Mouse (Mus musculus): ENCODE results near the gene Brca2. TPM values are rescaled to one million over a fixed set of nuclear protein-coding genes. Genes with fewer than 3 reads are reported as not detected.

Brca2 gene
- polyA plus RNA-seq, 1 experiment from 2014 or later = 4.2 TPM

DNA sequence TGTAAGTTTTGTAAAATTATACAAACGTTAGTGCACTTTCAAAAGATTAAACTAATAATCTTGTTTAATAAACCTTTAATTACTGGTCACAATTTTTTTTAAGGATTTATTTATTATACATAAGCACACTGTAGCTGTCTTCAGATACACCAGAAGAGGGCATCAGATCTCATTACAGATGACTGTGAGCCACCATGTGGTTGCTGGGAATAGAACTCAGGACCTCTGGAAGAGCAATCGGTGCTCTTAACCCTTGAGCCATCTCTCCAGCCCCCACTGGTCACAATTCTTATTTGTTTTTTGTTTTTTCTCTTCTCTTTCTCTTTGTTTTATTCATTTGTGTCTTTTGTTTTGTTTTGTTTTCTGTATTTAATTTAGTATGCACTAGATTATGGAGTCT lies 2.8 kb downstream of the Brca2 start:
- Histone ChIP-seq H3K27ac (no peak overlapping the region), H3K79me2 (ENCODE audit: inconsistent target) (no peaks in the 10 kb centered on the region)
- 89% methylated on average over 2 of the region's 2 CpGs for WGBS (ENCODE audit: missing documents)

DNA sequence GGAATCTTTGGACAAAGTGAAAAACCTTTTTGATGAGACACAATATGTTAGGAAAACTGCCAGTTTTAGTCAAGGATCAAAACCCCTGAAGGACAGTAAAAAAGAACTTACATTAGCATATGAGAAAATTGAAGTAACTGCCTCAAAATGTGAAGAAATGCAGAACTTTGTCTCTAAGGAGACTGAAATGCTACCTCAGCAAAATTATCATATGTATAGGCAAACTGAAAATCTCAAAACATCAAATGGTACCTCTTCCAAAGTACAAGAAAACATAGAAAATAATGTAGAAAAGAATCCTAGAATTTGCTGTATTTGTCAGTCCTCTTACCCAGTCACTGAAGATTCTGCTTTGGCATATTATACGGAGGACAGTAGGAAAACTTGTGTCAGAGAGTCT lies 18.9 kb downstream of the Brca2 start:
- Histone ChIP-seq H3K27ac (no peak overlapping the region), H3K79me2 (ENCODE audit: inconsistent target) (no peaks in the 10 kb centered on the region), H3K4me3 (ENCODE audit: inconsistent target) (no peak overlapping the region), H3K36me3 (ENCODE audit: inconsistent target) (no peaks in the 10 kb centered on the region)
- 100% methylated on average over 1 of the region's 1 CpGs for WGBS (ENCODE audit: missing documents)

More for the DNA sequence above, 2.8 kb downstream of the Brca2 start:
- Histone ChIP-seq H3K36me3 (ENCODE audit: inconsistent target) (no peaks in the 10 kb centered on the region), H3K4me3 (ENCODE audit: inconsistent target) (no peak overlapping the region)

DNA sequence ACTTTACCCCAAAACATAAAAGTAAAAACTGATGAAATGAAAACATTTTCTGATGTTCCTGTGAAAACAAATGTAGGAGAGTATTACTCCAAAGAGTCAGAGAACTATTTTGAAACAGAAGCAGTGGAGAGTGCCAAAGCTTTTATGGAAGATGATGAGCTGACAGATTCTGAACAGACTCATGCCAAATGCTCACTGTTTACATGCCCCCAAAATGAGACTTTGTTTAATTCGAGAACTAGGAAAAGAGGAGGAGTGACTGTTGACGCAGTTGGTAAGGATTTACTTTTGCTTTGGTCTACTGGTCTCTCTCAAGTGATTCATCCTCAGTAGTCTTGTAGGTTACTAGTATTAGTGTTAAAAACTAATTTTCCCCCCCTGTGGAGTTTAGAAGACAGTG lies 20.8 kb downstream of the Brca2 start:
- 83% methylated on average over 2 of the region's 2 CpGs for WGBS (ENCODE audit: missing documents)
- no peak overlapping the region for H3K27ac ChIP-seq

DNA sequence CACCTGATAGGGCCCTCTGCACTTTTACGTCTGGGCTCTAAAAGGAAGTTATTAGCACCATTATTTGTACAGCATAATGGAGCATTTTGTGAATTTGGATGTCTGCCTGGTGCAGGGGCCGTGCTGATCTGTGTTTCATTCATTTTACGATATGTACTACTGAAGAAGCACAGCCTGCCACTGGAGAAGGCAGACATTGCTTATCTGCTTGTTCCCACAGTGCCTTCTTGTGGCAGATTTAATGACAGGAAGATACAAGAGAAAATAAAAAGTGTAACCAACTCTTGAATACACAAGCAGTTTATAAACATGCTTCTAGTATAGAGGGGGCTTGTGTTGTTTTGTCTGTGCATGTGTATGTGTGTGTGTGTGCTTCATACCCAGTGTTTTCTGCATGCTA lies 29.2 kb downstream of the Brca2 start:
- Histone ChIP-seq H3K27ac (no peak overlapping the region), H3K36me3 (ENCODE audit: inconsistent target) (no peaks in the 10 kb centered on the region), H3K4me3 (ENCODE audit: inconsistent target) (no peak overlapping the region), H3K79me2 (ENCODE audit: inconsistent target) (no peaks in the 10 kb centered on the region)
- WGBS (ENCODE audit: missing documents) = 97% methylated on average over 3 of the region's 3 CpGs

More for the DNA sequence above, 20.8 kb downstream of the Brca2 start:
- H3K36me3 ChIP-seq (ENCODE audit: inconsistent target) = no peaks in the 10 kb centered on the region
- no peak overlapping the region for H3K4me3 ChIP-seq (ENCODE audit: inconsistent target)
- H3K79me2 ChIP-seq (ENCODE audit: inconsistent target) = no peaks in the 10 kb centered on the region

DNA sequence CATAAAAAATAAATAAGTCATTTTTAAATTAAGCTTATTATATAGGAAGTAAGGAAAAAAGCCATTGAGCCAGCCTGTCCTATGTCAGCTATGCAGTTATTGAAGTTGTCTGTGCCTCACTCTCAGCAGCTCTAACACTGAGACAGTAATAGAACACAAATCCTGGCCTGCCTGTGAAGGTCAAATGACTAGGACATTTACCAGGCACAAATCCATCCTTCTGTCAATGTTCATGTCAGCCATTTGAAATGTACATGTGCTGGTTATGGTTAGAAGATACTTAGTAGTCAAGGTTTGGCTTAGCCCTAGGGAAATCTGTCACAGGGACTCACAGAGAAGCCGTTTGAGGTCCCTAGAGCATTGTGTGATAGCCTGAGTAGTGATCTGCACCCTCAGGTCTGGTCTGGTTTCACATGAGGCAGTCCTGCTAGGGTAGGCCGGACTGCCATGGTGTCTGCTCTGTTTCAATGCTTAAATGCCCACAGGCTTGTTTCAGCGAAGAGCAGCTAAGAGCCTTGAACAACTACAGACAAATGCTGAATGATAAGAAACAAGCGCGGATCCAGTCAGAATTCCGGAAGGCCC lies 37.2 kb downstream of the Brca2 start:
- Histone ChIP-seq H3K4me3 (ENCODE audit: inconsistent target) (no peak overlapping the region), H3K36me3 (ENCODE audit: inconsistent target) (no peaks in the 10 kb centered on the region), H3K27ac (no peak overlapping the region), H3K79me2 (ENCODE audit: inconsistent target) (no peaks in the 10 kb centered on the region)
- 96% methylated on average over 6 of the region's 6 CpGs for WGBS (ENCODE audit: missing documents)

DNA sequence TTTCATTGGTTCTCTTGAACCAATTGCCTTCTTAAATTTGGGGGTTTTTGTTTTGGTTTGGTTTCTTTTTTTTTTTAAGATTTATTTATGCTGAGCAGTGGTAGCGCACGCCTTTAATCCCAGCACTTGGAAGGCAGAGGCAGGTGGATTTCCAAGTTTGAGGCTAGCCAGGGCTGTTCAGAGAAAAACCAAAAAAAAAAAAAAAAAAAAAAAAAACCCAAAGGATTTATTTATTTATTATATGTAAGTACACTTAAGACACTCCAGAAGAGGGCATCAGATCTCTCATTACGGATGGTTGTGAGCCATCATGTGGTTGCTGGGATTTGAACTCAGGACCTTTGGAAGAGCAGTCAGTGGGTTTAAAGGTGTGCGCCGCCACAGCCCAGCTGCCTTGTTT lies 38.4 kb downstream of the Brca2 start:
- 94% methylated on average over 5 of the region's 5 CpGs for WGBS (ENCODE audit: missing documents)
- Histone ChIP-seq H3K36me3 (ENCODE audit: inconsistent target) (no peaks in the 10 kb centered on the region), H3K79me2 (ENCODE audit: inconsistent target) (no peaks in the 10 kb centered on the region), H3K4me3 (ENCODE audit: inconsistent target) (no peak overlapping the region), H3K27ac (no peak overlapping the region)

DNA sequence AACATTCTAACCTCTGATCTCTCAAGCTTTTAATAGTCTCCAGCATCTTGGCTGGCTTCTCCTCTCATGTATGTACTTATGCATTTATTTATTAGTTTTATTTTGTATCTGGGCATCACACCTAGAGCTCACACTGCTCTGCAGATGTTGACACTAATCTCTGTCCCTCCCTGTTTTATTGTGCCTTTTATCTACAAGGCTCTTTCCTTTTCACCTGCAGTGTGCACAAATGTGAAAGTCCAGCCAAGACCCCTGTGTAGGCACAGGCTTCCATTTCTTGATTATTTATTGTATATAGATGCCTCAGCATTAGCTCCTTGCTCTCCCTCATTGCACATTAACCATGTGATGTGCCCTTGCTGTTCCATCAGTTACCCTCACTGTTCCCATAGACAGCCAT lies 38.9 kb downstream of the Brca2 start:
- Histone ChIP-seq H3K36me3 (ENCODE audit: inconsistent target) (no peaks in the 10 kb centered on the region), H3K27ac (no peak overlapping the region), H3K4me3 (ENCODE audit: inconsistent target) (no peak overlapping the region), H3K79me2 (ENCODE audit: inconsistent target) (no peaks in the 10 kb centered on the region)

DNA sequence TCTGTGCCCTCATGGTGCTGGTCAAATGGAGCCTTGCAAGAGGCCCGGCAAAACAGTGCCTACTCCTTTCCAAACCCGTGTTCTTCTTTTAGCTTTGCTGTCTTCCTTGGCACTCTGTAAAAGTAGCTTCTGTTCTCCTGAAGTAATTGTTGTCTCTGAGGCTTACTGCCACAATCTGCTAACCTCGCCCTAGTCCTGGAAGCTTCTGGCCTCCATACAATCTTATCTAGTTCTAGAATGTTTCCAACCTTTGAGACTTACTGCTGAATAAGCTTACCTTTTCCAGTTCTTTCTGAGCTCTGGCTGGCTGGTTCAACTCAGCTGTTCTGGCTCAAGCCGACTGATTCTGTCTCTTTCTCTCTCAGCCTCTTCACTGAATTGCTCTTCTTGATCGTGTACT lies 39.4 kb downstream of the Brca2 start:
- no peak overlapping the region for H3K27ac ChIP-seq
- WGBS (ENCODE audit: missing documents) = 93% methylated on average over 5 of the region's 5 CpGs
- no peak overlapping the region for H3K4me3 ChIP-seq (ENCODE audit: inconsistent target)
- H3K36me3 ChIP-seq (ENCODE audit: inconsistent target) = no peaks in the 10 kb centered on the region
- no peaks in the 10 kb centered on the region for H3K79me2 ChIP-seq (ENCODE audit: inconsistent target)

DNA sequence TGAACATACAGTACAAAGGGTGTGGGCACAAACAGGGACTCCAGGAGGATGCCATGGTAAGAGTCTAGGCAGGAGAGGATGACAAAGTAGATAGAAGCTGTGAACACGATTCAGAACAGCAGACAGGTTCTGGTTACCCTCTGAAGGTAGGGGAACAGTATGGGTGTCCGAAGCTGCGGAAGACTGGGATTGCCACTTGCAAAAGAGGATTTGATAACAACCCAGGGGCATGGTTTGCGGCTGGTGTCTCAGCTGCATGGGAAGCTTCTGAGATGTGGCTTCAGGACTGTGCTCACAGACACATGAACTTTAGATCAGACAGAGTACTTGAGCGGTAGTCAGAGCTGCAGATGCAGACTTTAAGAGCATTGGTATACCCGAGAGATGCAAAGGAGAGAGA lies 42.0 kb downstream of the Brca2 start:
- H3K79me2 ChIP-seq (ENCODE audit: inconsistent target) = no peaks in the 10 kb centered on the region
- H3K4me3 ChIP-seq (ENCODE audit: inconsistent target) = no peak overlapping the region
- 90% methylated on average over 6 of the region's 6 CpGs for WGBS (ENCODE audit: missing documents)
- H3K36me3 ChIP-seq (ENCODE audit: inconsistent target) = peaks cover 8% of the 10 kb centered on the region; the same call in 1 of the 2 replicates
- H3K27ac ChIP-seq = no peak overlapping the region

DNA sequence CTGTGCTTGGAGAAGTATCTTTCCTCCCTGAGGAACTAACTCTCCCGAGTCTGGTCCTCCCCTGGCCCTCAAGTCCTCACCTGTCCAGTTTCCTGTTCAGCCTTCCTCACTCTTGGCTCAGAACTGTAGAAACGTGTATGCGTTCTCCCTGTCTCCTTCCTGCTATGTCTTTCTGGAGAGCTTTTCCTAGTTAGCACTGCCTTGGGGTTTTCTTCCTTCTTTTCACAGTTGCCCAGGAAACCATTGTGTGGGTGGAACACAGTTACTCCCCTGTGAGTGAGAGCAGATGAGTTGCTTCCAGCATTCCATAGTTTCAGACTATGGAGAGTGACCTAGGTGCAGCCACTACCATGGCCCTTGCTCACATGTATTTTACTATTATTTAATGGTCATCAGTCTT lies 43.8 kb downstream of the Brca2 start:
- Histone ChIP-seq H3K79me2 (ENCODE audit: inconsistent target) (no peaks in the 10 kb centered on the region), H3K4me3 (ENCODE audit: inconsistent target) (no peak overlapping the region), H3K36me3 (ENCODE audit: inconsistent target) (peaks cover 18% of the 10 kb centered on the region; the same call in 1 of the 2 replicates), H3K27ac (no peak overlapping the region)
- WGBS (ENCODE audit: missing documents) = 78% methylated on average over 3 of the region's 3 CpGs

DNA sequence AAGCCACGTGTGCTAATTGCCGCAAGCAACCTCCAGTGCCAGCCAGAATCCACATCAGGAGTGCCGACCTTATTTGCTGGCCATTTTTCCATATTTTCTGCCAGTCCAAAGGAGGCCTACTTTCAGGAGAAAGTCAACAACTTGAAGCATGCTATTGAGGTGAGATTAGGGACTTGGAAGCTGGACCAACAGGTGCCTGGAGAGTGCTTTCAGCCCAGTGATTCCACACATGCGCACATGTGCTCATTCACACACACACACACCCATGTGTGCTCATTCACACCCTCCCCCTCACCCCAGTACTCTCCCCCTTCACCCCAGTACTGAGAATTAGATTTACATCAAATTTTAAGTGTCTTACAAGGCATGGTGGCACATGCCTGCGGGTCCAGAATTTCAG lies 44.5 kb downstream of the Brca2 start:
- H3K4me3 ChIP-seq (ENCODE audit: inconsistent target) = no peak overlapping the region
- H3K36me3 ChIP-seq (ENCODE audit: inconsistent target) = peaks cover 23% of the 10 kb centered on the region
- WGBS (ENCODE audit: missing documents) = 96% methylated on average over 5 of the region's 5 CpGs

DNA sequence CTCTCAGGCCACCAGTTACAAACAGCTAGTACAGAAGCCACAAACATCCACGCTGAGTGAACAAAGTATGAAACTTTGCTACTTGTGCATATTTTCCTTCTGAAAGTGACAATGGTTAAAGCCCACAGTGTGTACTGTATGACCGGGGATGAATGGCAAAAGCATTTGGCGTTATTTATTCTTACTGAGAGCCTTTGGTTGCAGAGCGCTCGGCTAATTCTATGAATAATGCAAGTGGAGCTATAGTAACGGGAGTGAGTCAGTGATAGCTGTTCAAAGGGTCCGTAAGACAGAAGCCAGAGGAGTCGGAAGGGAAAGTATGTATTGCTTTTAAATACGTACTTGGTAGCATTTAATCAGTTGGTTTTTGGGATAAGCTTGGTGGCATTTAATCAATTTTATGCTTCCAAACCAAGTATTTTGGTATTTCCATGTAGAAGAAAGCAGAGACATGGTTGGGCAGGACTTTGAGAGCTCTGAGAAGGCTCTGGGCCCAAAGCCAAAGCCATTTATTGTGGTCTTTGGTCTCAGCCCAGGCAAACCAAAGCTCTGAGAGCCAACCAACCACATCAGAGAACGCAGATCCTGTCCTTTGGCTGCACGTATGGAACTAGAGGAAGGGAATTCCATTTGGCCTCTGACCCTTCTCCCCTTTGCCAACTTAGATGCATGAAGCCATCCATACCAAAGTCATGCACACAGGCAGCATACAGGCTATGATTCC lies 48.2 kb downstream of the Brca2 start:
- WGBS (ENCODE audit: missing documents) = 95% methylated on average over 11 of the region's 11 CpGs
- Histone ChIP-seq H3K36me3 (ENCODE audit: inconsistent target) (peaks cover 58% of the 10 kb centered on the region), H3K4me3 (ENCODE audit: inconsistent target) (no peak overlapping the region), H3K27ac (no peak overlapping the region), H3K79me2 (ENCODE audit: inconsistent target) (no peaks in the 10 kb centered on the region)

More for the DNA sequence above, 44.5 kb downstream of the Brca2 start:
- H3K79me2 ChIP-seq (ENCODE audit: inconsistent target) = no peaks in the 10 kb centered on the region
- H3K27ac ChIP-seq = no peak overlapping the region

DNA sequence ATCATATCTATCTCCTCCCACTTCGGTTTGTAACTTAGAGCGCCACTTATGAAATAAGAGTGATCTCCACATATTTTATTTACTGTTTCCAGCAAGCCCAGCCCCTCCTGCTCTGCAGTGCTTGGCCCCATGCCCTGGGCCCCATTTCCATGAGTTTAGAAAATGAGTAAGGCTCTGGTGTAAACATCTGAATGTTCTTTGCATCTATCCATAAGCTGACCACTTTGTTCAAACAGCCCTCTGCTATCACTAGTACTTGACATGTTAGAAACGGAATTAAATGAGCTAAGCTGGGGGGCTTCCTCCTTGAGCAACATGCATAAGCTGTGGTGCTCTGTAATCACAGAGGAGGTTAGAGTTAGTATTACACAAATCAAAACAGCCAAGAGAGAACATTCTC lies 52.0 kb downstream of the Brca2 start:
- Histone ChIP-seq H3K36me3 (ENCODE audit: inconsistent target) (peaks cover 58% of the 10 kb centered on the region), H3K27ac (no peak overlapping the region), H3K79me2 (ENCODE audit: inconsistent target) (peaks cover 26% of the 10 kb centered on the region; the same call in 1 of the 2 replicates), H3K4me3 (ENCODE audit: inconsistent target) (no peak overlapping the region)
- 100% methylated on average over 3 of the region's 3 CpGs for WGBS (ENCODE audit: missing documents)

DNA sequence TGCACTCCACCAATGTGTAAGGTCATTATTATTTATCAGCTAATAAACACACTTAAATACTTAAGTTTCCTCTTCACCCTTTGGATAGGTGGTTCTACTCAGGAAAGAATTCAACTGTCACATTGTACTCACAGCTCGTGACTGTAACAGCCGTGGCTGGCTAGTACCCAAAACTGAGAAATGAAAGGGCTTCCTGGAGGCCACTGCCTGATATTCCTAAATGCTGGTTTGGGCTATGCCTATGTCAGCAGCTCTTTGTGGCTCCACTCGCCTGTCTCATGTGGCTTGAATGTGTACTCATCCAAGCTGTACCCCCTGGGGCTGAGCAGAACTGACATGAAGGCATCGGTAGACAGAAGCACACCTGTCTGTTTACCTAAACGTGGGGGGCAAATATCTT lies 52.5 kb downstream of the Brca2 start:
- 94% methylated on average over 5 of the region's 5 CpGs for WGBS (ENCODE audit: missing documents)
- no peak overlapping the region for H3K27ac ChIP-seq
- H3K36me3 ChIP-seq (ENCODE audit: inconsistent target) = peaks cover 56% of the 10 kb centered on the region
- peaks cover 30% of the 10 kb centered on the region; the same call in 1 of the 2 replicates for H3K79me2 ChIP-seq (ENCODE audit: inconsistent target)
- no peak overlapping the region for H3K4me3 ChIP-seq (ENCODE audit: inconsistent target)

DNA sequence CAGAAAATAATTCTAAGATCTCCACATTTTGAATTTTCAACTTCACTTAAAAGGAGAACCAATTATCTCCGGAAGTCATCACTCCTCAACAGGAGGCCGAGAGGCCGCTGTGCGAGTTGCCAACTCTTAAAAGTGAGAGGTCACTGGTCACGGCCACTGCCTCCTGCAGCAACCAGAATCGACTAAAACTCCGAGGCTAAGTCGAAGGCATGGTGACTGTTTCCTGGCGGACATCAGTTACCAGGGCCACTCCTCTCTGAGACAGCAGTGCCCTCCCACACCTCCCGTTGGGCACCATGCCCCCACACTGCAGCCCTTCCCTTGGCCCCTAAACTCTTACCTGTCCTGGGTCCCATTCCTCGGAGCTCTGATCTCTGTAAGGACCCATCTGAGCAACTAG lies 54.4 kb downstream of the Brca2 start:
- H3K36me3 ChIP-seq (ENCODE audit: inconsistent target) = peaks cover 44% of the 10 kb centered on the region
- peaks cover 50% of the 10 kb centered on the region; the same call in 1 of the 2 replicates for H3K79me2 ChIP-seq (ENCODE audit: inconsistent target)
- WGBS (ENCODE audit: missing documents) = 97% methylated on average over 11 of the region's 11 CpGs
- no peak overlapping the region for H3K27ac ChIP-seq
- no peak overlapping the region for H3K4me3 ChIP-seq (ENCODE audit: inconsistent target)
